Mouse (Mus musculus) liver, embryonic 12.5 days (tissue): ENCODE data around the gene Lrba. TPM values are rescaled to one million over a fixed set of nuclear protein-coding genes. Genes with fewer than 3 reads are reported as not detected.

Experiments used
- ATAC-seq: fragments of 200-750 bp; cut with Nextera tagmentation; 2 replicates; pipeline ENCODE4 v1.8.0; 2017; ENCODE audit warnings: moderate number of reproducible peaks, mild to moderate bottlenecking, moderate library complexity
- H3K27ac ChIP-seq: fragments of 300-500 bp; sonication (generic); 2 replicates; pipeline ENCODE4 v1.5.1; 2016; ENCODE audit warnings: mild to moderate bottlenecking
- H3K27me3 ChIP-seq: fragments of 300-500 bp; sonication (generic); replicated peaks from 2 replicates; pipeline ENCODE4 v1.6.1; 2016; ENCODE audit warnings: mild to moderate bottlenecking, moderate library complexity
- H3K36me3 ChIP-seq: fragments of 300-500 bp; sonication (generic); 2 replicates; pipeline ENCODE4 v1.6.1; 2016; ENCODE audit warnings: mild to moderate bottlenecking, moderate library complexity
- H3K4me1 ChIP-seq: fragments of 300-500 bp; sonication (generic); 2 replicates; pipeline ENCODE4 v1.6.1; 2016
- H3K4me2 ChIP-seq: fragments of 300-500 bp; sonication (generic); 2 replicates; pipeline ENCODE4 v1.6.1; 2016; ENCODE audit warnings: mild to moderate bottlenecking, moderate library complexity
- H3K4me3 ChIP-seq: fragments of 300-500 bp; sonication (generic); 2 replicates; pipeline ENCODE4 v1.5.1; 2016; ENCODE audit warnings: mild to moderate bottlenecking, moderate library complexity
- H3K9ac ChIP-seq: fragments of 300-500 bp; sonication (generic); 2 replicates; pipeline ENCODE4 v1.6.1; 2016; ENCODE audit warnings: mild to moderate bottlenecking, moderate library complexity
- H3K9me3 ChIP-seq: fragments of 300-500 bp; sonication (generic); replicated peaks from 2 replicates; pipeline ENCODE4 v1.6.1; 2016; ENCODE audit warnings: mild to moderate bottlenecking, moderate library complexity
- WGBS: fragments of 180-500 bp; shearing (Covaris S2); methylation state at CpG from one replicate; pipeline ENCODE4 v1.1.7; 2016; ENCODE audit not compliant: insufficient replicate concordance; 5-methylcytosine and 5-hydroxymethylcytosine counted together
- polyA plus RNA-seq: library from polyadenylated mRNA; unstranded; fragments of >200 nt; fragmentation: Nextera tagmentation; extraction: Ambion mirVana; gene quantifications from 2 replicates; pipeline ENCODE4 v1.2.1, GENCODE M21; 2016

The Lrba gene
- polyA plus RNA-seq, 1 experiment from 2014 or later: 3.6 TPM

DNA sequence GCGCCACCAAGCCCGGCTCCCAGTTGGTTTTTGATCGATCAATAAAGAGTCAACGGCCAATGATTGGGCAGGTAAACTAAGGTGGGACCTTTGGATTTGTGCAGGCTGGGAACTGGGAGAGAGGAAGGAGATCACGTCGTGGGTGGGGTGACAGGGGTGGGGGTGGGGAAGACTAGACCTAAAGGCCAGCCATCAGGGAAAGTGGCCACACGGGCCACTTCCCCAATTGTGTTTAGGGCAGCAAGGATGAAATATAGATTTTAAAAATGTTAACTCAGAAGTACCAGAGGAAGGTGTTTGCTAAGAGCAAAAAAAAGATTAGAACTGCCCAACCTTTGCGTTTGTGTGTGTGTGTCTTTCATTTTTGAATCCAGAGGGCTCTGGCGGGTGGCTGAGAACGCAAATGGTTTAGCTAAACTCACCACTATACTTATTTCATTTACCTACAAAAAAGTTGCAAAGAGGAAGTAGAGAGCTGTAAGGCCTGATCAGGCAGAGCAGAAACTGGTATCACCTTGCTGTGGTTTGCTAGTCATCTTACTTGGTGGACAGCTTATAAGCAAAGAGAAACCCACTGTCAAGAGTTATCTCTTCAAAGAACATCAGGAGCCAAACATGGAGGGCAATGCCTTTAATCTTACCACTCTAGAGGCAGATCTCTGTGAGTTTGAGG lies 14.1 kb upstream of the Lrba start:
- WGBS: 60% methylated on average over 10 of the region's 10 CpGs
- no peak overlapping the region for H3K27ac ChIP-seq
- no peak overlapping the region for H3K4me3 ChIP-seq
- no peak for ATAC-seq
- H3K9ac ChIP-seq: no peak overlapping the region
- no peaks in the 10 kb centered on the region for H3K27me3 ChIP-seq
- H3K9me3 ChIP-seq: no peaks in the 10 kb centered on the region
- no peak overlapping the region for H3K4me2 ChIP-seq
- H3K4me1 ChIP-seq: no peaks in the 10 kb centered on the region
- no peaks in the 10 kb centered on the region for H3K36me3 ChIP-seq

DNA sequence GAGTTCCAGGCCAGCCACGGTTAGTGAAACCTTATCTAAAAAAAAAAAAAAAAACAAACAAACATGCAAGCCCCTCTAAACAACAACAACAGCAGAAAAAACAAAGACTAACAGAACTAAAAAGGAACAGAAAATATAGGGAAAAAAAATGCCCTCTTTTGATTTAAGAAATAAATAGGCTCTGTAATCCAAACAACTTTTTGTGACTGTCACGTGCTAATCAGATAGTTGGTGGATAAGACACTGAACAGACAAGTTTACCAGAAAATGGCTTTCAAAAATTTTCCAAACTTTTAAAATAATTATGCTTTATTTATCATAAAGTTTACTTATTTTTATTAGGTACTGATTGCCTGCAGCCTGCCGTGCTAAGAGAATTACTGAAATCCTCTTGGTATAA lies 13.5 kb upstream of the Lrba start:
- no peak overlapping the region for H3K4me3 ChIP-seq
- no peak for ATAC-seq
- no peak overlapping the region for H3K27ac ChIP-seq
- H3K9me3 ChIP-seq: no peaks in the 10 kb centered on the region
- no peaks in the 10 kb centered on the region for H3K36me3 ChIP-seq
- no peaks in the 10 kb centered on the region for H3K27me3 ChIP-seq
- H3K4me1 ChIP-seq: no peaks in the 10 kb centered on the region
- WGBS: 52% methylated on average over 3 of the region's 3 CpGs
- no peak overlapping the region for H3K9ac ChIP-seq
- no peak overlapping the region for H3K4me2 ChIP-seq

DNA sequence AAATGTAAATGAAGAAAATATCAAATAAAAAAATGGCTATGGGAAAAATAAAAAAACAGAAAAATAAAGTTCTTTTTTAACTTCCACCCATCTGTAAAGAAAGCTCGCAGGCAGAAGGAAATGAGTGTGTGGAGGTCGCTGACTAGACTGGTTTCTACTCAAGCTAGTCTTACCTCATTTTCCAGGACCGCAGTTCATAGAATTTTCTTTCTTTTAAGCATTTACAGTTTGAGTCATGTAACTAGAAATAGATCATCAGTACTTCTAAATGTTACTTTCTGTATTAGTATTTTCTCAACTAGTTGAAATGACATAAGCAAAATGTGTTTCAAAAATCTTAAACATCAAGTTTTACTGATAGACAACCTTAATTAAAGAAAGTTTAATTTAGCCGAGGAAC lies 10.2 kb upstream of the Lrba start:
- Histone ChIP-seq H3K27me3 (no peaks in the 10 kb centered on the region), H3K9me3 (no peaks in the 10 kb centered on the region), H3K9ac (no peak overlapping the region), H3K4me3 (no peak overlapping the region), H3K36me3 (no peaks in the 10 kb centered on the region), H3K27ac (no peak overlapping the region), H3K4me2 (no peak overlapping the region), H3K4me1 (no peaks in the 10 kb centered on the region)
- no peak for ATAC-seq
- WGBS: 68% methylated on average over 4 of the region's 4 CpGs

DNA sequence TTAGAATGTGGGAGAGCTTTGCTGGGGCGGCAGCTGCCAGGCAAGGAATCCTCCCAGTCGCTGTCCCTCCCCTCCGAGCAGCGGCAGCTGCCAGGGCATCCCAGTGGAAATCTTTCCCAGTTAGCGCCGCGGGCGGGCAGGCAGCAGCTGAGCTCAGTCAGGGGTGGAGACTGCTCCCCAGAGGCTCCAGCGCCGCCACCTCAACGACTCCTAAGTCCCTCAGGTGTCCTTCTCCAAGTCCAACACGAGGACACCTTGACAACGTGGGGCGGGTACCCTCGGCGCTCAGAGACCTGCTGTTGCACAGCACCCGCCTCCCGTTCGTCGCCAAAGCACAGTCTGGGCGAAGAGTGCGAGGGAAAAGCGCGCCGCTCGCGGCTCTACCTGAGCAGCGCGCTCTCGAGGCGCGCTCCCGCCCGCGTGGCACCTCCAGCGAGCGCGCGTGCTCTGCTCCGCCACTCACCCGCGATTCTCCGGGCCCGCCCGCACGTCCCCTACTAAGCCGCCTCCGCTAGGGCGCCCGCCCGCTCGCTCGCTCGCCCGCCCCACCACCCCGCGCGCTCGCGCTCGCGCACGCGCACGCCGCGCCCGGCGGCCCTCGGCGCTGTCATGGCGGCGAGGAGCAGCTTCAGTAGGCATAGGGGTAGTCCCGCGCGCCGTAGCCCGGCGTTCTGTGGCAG lies 706 bp upstream of the Lrba start:
- Histone ChIP-seq H3K36me3 (no peaks in the 10 kb centered on the region), H3K9me3 (no peaks in the 10 kb centered on the region), H3K27ac (peak overlapping the region; percentile 91), H3K4me1 (peaks cover 13% of the 10 kb centered on the region), H3K27me3 (peaks cover 5% of the 10 kb centered on the region; the same call in 1 of the 2 replicates), H3K4me2 (peak overlapping the region; percentile 97), H3K9ac (peak overlapping the region; percentile 95), H3K4me3 (peak overlapping the region; percentile 90)
- under 1% methylated on average over 64 of the region's 79 CpGs for WGBS
- ATAC-seq: peak; percentile 93

DNA sequence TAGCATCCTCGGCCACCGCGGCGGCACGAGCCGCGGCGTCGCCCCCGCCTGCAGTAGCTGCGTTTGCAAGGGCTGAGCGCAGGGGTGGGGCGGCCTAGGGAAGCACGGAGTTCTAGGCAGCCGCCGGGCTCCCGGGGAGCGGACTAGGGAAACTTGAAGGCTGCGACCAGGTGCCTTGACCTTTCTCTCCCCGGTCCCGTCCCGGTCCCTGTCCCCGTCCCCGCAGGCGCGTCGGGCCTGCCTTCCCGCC lies 241 bp upstream of the Lrba start:
- peaks cover 5% of the 10 kb centered on the region; the same call in 1 of the 2 replicates for H3K27me3 ChIP-seq
- H3K27ac ChIP-seq: peak overlapping the region; percentile 91
- H3K4me2 ChIP-seq: peak overlapping the region; percentile 97
- peak overlapping the region; percentile 95 for H3K9ac ChIP-seq
- H3K4me1 ChIP-seq: peaks cover 13% of the 10 kb centered on the region
- peak overlapping the region; percentile 90 for H3K4me3 ChIP-seq
- WGBS: under 1% methylated on average over 28 of the region's 28 CpGs
- H3K36me3 ChIP-seq: peaks cover 3% of the 10 kb centered on the region; the same call in 1 of the 2 replicates
- ATAC-seq: no peak
- no peaks in the 10 kb centered on the region for H3K9me3 ChIP-seq

DNA sequence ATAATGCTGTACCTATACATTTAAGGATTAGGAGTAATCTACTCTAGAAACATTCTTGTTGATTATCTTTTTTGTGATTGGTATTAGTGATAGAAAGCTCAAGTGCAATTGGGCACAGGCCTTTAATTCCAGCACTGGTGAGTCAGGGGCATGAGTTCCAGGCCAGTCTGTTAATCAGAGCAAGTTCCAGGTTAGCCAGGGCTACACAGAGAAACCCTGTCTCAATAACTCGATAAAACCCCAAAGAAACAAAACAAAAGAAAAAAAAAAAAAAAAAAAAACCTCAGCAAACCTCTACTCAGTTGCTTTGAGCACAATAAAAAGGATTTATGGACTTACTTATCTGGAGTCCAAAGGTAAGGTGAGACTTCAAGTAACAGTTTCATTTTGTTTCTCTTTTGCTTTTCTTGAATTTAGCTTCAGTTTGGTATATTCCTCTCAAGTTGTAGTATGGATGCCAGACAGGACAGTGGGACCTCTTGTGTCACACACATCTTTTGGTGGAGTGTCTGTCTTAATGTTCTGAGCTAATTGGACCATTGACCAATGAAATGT lies 7.1 kb downstream of the Lrba start:
- Histone ChIP-seq H3K4me1 (peaks cover 7% of the 10 kb centered on the region; the same call in 1 of the 2 replicates), H3K9me3 (no peaks in the 10 kb centered on the region), H3K27ac (no peak overlapping the region), H3K9ac (no peak overlapping the region), H3K4me3 (no peak overlapping the region), H3K4me2 (no peak overlapping the region), H3K36me3 (peaks cover 6% of the 10 kb centered on the region; the same call in 1 of the 2 replicates), H3K27me3 (no peaks in the 10 kb centered on the region)
- 50% methylated on average over 1 of the region's 1 CpGs for WGBS
- ATAC-seq: no peak

DNA sequence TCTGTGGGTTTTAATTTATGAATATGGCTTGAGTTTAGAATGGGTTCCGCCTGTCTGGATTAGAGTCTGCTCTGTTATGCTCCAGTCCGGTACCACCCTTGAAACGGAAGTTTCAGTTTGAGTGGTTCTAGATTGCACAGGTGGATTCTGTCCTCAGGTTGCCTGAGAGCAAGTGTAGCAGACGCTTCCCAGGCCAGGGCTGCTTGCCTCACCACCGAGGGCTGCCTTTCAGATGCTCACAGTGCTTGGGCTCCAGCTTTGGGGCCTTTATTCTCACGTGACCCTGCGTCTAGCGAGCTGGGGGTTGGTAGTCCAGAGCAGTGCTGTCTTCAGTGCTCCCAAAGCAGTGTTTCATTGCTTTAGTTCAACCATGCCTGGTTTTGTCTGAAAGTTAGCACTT lies 22.7 kb downstream of the Lrba start:
- H3K4me3 ChIP-seq: no peak overlapping the region
- H3K9me3 ChIP-seq: no peaks in the 10 kb centered on the region
- peaks cover 16% of the 10 kb centered on the region for H3K4me1 ChIP-seq
- no peak overlapping the region for H3K9ac ChIP-seq
- WGBS: 78% methylated on average over 8 of the region's 8 CpGs
- H3K27me3 ChIP-seq: no peaks in the 10 kb centered on the region
- H3K27ac ChIP-seq: no peak overlapping the region
- no peak overlapping the region for H3K4me2 ChIP-seq
- no peak for ATAC-seq
- no peaks in the 10 kb centered on the region for H3K36me3 ChIP-seq

DNA sequence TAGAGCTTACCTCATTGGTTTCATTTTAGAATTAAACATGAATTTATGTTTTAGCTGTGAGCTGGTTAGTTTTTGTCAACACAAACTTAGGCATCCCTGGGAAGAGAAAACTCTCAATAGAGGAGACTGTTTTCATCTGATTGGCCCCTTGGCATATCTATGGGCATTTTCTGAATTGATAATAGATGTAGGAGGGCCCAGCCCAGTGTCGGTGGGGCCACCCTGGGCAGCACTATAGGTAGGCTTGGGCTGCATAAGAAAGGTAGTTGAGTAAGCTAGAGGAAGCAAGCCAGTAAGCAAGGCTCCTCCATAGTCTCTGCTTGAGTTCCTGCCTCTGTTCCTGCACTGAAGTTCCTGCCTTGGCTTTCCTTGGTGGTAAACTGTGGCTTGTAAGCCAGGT lies 26.7 kb downstream of the Lrba start:
- H3K4me2 ChIP-seq: peak overlapping the region; percentile 60
- H3K4me3 ChIP-seq: peak overlapping the region; percentile 37
- WGBS: 27% methylated on average over 1 of the region's 1 CpGs

DNA sequence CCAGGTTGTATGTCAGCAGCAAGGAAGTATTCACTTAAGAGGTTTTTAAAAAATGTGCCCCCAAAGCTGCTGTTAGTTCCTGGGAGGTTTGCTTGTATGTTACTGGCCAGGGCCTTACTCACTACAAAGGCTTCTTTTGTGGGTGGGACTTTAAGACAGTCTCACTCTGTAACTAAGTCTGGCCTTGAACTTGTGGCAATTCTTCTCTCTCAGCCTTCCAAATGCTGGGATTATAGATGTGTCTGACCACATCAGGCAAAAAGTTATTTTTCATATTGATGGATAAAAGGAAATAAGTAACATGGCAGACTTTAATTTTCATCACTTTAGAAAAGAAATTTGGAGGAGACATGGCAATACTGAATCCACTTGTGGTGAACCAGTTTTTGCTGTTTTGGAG lies 28.1 kb downstream of the Lrba start:
- Histone ChIP-seq H3K4me2 (peak overlapping the region; percentile 41), H3K9me3 (no peaks in the 10 kb centered on the region), H3K4me3 (no peak overlapping the region), H3K27ac (peak overlapping the region; percentile 66), H3K9ac (peak overlapping the region; percentile 31; the same call in 1 of the 2 replicates), H3K4me1 (peaks cover 36% of the 10 kb centered on the region), H3K27me3 (no peaks in the 10 kb centered on the region), H3K36me3 (no peaks in the 10 kb centered on the region)
- ATAC-seq: no peak

More for the DNA sequence above, 26.7 kb downstream of the Lrba start:
- Histone ChIP-seq H3K9me3 (no peaks in the 10 kb centered on the region), H3K36me3 (no peaks in the 10 kb centered on the region), H3K9ac (peak overlapping the region; percentile 36; the same call in 1 of the 2 replicates), H3K27me3 (no peaks in the 10 kb centered on the region), H3K4me1 (peaks cover 36% of the 10 kb centered on the region), H3K27ac (peak overlapping the region; percentile 78)
- peak; percentile 98 for ATAC-seq

DNA sequence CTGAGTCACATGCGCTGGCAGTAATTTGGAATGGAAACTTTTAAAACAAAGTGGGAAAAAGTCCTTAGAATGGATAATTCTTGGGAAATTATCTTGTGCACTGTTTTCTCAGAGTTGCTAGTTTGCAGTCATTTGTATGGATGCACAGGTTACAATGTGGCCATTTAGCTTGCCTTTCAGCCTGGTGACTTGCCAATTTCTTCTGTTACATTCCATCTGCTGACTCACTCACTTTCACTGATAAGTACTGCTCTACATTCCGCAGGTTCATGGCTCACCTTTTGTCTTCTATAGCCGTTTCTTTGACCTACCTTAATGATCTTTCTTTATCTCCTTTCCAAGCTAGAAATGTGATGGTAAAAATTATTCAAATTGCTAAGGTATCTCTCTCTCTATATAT lies 28.6 kb downstream of the Lrba start:
- H3K9me3 ChIP-seq: no peaks in the 10 kb centered on the region
- H3K27me3 ChIP-seq: no peaks in the 10 kb centered on the region
- H3K4me3 ChIP-seq: no peak overlapping the region
- H3K36me3 ChIP-seq: no peaks in the 10 kb centered on the region
- H3K4me2 ChIP-seq: peak overlapping the region; percentile 41
- 49% methylated on average over 3 of the region's 3 CpGs for WGBS
- ATAC-seq: peak; percentile 47; the same call in 1 of the 2 replicates
- peak overlapping the region; percentile 66 for H3K27ac ChIP-seq
- peaks cover 36% of the 10 kb centered on the region for H3K4me1 ChIP-seq
- peak overlapping the region; percentile 12; the same call in 1 of the 2 replicates for H3K9ac ChIP-seq

DNA sequence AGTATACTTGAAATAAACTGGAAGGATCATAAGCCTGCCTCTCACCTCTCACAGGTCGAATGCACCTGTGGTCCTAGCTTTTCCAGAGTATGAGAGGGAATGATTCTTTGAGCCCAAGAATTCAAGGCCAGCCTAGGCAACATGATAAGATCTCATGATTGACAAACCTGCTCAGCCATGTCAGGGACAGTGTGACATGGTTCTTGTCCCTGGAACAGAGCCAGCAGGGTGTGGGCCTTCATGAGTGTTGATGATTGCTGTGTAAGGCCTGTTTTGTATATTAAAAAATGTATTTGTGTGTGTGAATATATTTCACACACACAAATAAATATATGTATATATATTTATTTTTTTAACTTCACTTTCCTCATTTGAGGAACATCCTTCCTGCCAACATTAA lies 29.3 kb downstream of the Lrba start:
- no peak overlapping the region for H3K4me2 ChIP-seq
- H3K9ac ChIP-seq: peak overlapping the region; percentile 27; the same call in 1 of the 2 replicates
- peaks cover 36% of the 10 kb centered on the region for H3K4me1 ChIP-seq
- no peak for ATAC-seq
- WGBS: 65% methylated on average over 1 of the region's 1 CpGs
- H3K27me3 ChIP-seq: no peaks in the 10 kb centered on the region
- no peaks in the 10 kb centered on the region for H3K9me3 ChIP-seq
- H3K4me3 ChIP-seq: no peak overlapping the region
- H3K27ac ChIP-seq: no peak overlapping the region
- no peaks in the 10 kb centered on the region for H3K36me3 ChIP-seq

DNA sequence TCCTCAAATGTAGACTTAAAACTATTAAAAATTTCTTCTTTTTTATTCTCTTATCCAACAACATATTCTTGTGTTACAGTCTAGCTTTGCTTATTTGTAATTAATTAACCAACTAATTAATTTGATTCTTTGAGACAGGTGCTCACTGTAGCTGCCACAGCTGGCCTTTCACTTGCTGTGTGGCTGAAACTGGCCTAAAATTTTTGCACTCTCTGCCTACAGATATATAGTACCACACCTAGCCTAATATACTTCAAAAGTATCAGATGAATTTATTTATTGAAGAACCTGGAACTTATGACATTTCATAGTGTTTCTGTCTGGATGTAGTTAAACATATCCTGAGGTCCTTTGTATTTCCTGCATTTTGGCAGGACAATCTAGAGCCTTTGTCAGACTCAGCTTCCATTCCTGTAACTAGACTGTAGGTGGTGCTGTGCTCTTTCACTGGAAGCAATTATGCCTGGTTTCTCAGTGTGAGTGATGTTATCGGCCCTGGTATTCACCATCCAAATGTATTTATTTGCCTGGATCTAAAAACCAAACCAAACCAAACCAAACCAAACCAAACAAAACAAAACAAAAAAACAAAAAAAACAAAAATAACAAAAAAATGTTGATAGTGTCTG lies 43.7 kb downstream of the Lrba start:
- no peak overlapping the region for H3K4me3 ChIP-seq
- H3K4me2 ChIP-seq: no peak overlapping the region
- no peaks in the 10 kb centered on the region for H3K27me3 ChIP-seq
- 12% methylated on average over 1 of the region's 1 CpGs for WGBS
- 0 out of 2 replicates have a peak, but pooled peaks cover 4% of the 10 kb centered on the region for H3K4me1 ChIP-seq
- no peaks in the 10 kb centered on the region for H3K36me3 ChIP-seq
- no peak for ATAC-seq
- H3K27ac ChIP-seq: no peak overlapping the region
- H3K9me3 ChIP-seq: no peaks in the 10 kb centered on the region
- H3K9ac ChIP-seq: no peak overlapping the region
